Mouse (Mus musculus): ENCODE data around the gene Srebf2.

- TF ChIP-seq POLR2A (IDR thresholded peaks at IDR 0.05; ENCODE audit: borderline replicate concordance, low read depth, low read length) (no peak), CTCF (IDR thresholded peaks at IDR 0.05; ENCODE audit: low read depth, low read length) (no peak)
Observed at GRCm38 (mm10) chr15:82184183-82184582, 37.2 kb downstream of the Srebf2 start.

Measured in bone marrow macrophage, adult 2 months (primary cell).